Comparison of ENCODE assay signal across 12 mouse cellular contexts in genomic region chr11:86737301-86738000, GRCm38 (mm10). TPM values are rescaled to one million over a fixed set of nuclear protein-coding genes. Genes with fewer than 3 reads are reported as not detected.
A peak's percentile ranks its signal among the peaks of the same experiment; 100 is the strongest.
DNase-seq lines count a peak whose midpoint lies in the region; ATAC-seq and TF ChIP-seq lines count a peak whose summit lies in the region.
"Had no signal": no experiment of that assay in that cellular context is flagged by ENCODE, and none has a peak within 500 bp of the region (broad histone marks: within the 10 kb centered on the region; RNA-seq: fewer than 3 reads in every experiment).

No protein-coding gene starts in this region.

- peaks cover 28% of the 10 kb centered on the region for H3K36me3 ChIP-seq in embryonic facial prominence, embryonic 14.5 days (ENCODE audit: control insufficient read depth, insufficient read depth, low read length)
- peaks cover 39% of the 10 kb centered on the region for H3K36me3 ChIP-seq in limb, embryonic 10.5 days
- peaks cover 33% of the 10 kb centered on the region for H3K36me3 ChIP-seq in midbrain, embryonic 10.5 days

- intact Hi-C loops in left cerebral cortex, adult 2 months (cut with DNase I) = no loop called here
- intact Hi-C loops in left cerebral cortex, postnatal 25 days (cut with DNase I) = no loop called here

- H3K4me3 ChIP-seq in left cerebral cortex, adult 2 months = no peak overlapping the region
- H3K4me3 ChIP-seq in embryonic facial prominence, embryonic 14.5 days (ENCODE audit: low read depth, low read length) = no peak overlapping the region
- H3K4me3 ChIP-seq in limb, embryonic 10.5 days = no peak overlapping the region
- H3K4me3 ChIP-seq in midbrain, embryonic 10.5 days = no peak overlapping the region
- H3K4me3 ChIP-seq: midbrain, embryonic 13.5 days had no signal

- no peaks in the 10 kb centered on the region for H3K9me3 ChIP-seq in embryonic facial prominence, embryonic 14.5 days (ENCODE audit: control insufficient read depth, low read length)
- H3K9me3 ChIP-seq in limb, embryonic 10.5 days (replicated peaks) = no peaks in the 10 kb centered on the region
- H3K9me3 ChIP-seq in midbrain, embryonic 10.5 days (replicated peaks) = no peaks in the 10 kb centered on the region
- H3K9me3 ChIP-seq: midbrain, embryonic 13.5 days had no signal

- 0 out of 2 replicates have a peak overlapping the region, but pooled peaks have one; percentile 24 for H3K27ac ChIP-seq in left cerebral cortex, adult 2 months
- H3K27ac ChIP-seq in embryonic facial prominence, embryonic 14.5 days (replicated peaks; ENCODE audit: low read depth, low read length) = no peak overlapping the region
- H3K27ac ChIP-seq in limb, embryonic 10.5 days = no peak overlapping the region
- H3K27ac ChIP-seq in midbrain, embryonic 10.5 days (replicated peaks) = no peak overlapping the region
- H3K27ac ChIP-seq: midbrain, embryonic 13.5 days had no signal

- ATAC-seq in embryonic facial prominence, embryonic 14.5 days (ENCODE audit: low read depth) = no peak
- ATAC-seq: forebrain, postnatal 0 days; midbrain, embryonic 13.5 days had no signal

- no peak for DNase-seq in left cerebral cortex, adult 2 months (ENCODE audit: extremely low spot score in 1 of 2, low spot score in 2 of 2)
- DNase-seq in left cerebral cortex, postnatal 25 days (ENCODE audit: low spot score in 2 of 2) = no peak
- peak; percentile 3 for DNase-seq in embryonic facial prominence, embryonic 14.5 days (ENCODE audit: low spot score)
- DNase-seq in kidney, postnatal 36 days = peak; percentile 42 to 67
- DNase-seq in spleen, postnatal 4 days (ENCODE audit: low spot score in 2 of 2) = peak; percentile 67 to 73
- DNase-seq in limb, embryonic 10.5 days (ENCODE audit: low spot score) = no peak
- no peak for DNase-seq in adipocyte (ENCODE audit: low spot score)
- DNase-seq in midbrain, embryonic 10.5 days (ENCODE audit: low spot score) = no peak
- DNase-seq: cerebellum, adult 8-10 months; forebrain, postnatal 0 days; heart, postnatal 36 days had no signal

- H3K4me2 ChIP-seq in embryonic facial prominence, embryonic 14.5 days (ENCODE audit: low read depth, low read length) = no peak overlapping the region
- H3K4me2 ChIP-seq: midbrain, embryonic 13.5 days had no signal

- 81% methylated on average over 8 of the region's 8 CpGs for WGBS in embryonic facial prominence, embryonic 14.5 days
- 76% methylated on average over 8 of the region's 8 CpGs for whole genome bisulfite sequencing in limb, embryonic 10.5 days
- 86% methylated on average over 8 of the region's 8 CpGs for WGBS in midbrain, embryonic 10.5 days

- H3K27me3 ChIP-seq in embryonic facial prominence, embryonic 14.5 days (replicated peaks; ENCODE audit: control insufficient read depth, insufficient read depth, low read length) = no peaks in the 10 kb centered on the region
- no peaks in the 10 kb centered on the region for H3K27me3 ChIP-seq in limb, embryonic 10.5 days (ENCODE audit: low read depth, poor library complexity, severe bottlenecking)
- H3K27me3 ChIP-seq in midbrain, embryonic 10.5 days (ENCODE audit: low read depth, poor library complexity, severe bottlenecking) = no peaks in the 10 kb centered on the region
- H3K27me3 ChIP-seq: midbrain, embryonic 13.5 days had no signal

- no peak overlapping the region for H3K9ac ChIP-seq in embryonic facial prominence, embryonic 14.5 days (ENCODE audit: low read depth, low read length)
- H3K9ac ChIP-seq: forebrain, postnatal 0 days; midbrain, embryonic 13.5 days had no signal

- no peak for TF ChIP-seq CTCF in left cerebral cortex, adult 2 months (IDR thresholded peaks at IDR 0.05)

- no peaks in the 10 kb centered on the region for H3K4me1 ChIP-seq in embryonic facial prominence, embryonic 14.5 days (ENCODE audit: control insufficient read depth, insufficient read depth, low read length)
- no peaks in the 10 kb centered on the region for H3K4me1 ChIP-seq in limb, embryonic 10.5 days
- H3K4me1 ChIP-seq in midbrain, embryonic 10.5 days = peaks cover 3% of the 10 kb centered on the region; the same call in 1 of the 2 replicates
- H3K4me1 ChIP-seq: midbrain, embryonic 13.5 days had no signal

RNA-seq across cellular contexts. Expression of gene Cltc, which starts 19.9 kb away (rescaled TPM):
- 100 to 1,000 TPM; 508 to 527 TPM for total RNA-seq in left cerebral cortex, adult 2 months (2021)
- 100 to 1,000 TPM; 525 to 539 TPM for total RNA-seq in left cerebral cortex, postnatal 25 days (2021)
- polyA plus RNA-seq in embryonic facial prominence, embryonic 14.5 days (2014; fragmentation: Nextera tagmentation; extraction: Ambion mirVana) = 167 and 175 TPM in 2 replicates
- polyA plus RNA-seq in limb, embryonic 10.5 days (2016; fragmentation: Nextera tagmentation; extraction: Ambion mirVana) = 107 and 127 TPM in 2 replicates
- 129 and 145 TPM in 2 replicates for polyA plus RNA-seq in midbrain, embryonic 10.5 days (2016; fragmentation: Nextera tagmentation; extraction: Ambion mirVana)

RNA-seq across cellular contexts. Expression of gene Ptrh2, which starts 53.7 kb away (rescaled TPM):
- total RNA-seq in left cerebral cortex, adult 2 months (2021) = 1 to 10 TPM; 7.2 to 7.9 TPM
- total RNA-seq in left cerebral cortex, postnatal 25 days (2021) = 1 to 10 TPM; 8.3 to 8.5 TPM
- 25.9 and 26.9 TPM in 2 replicates for polyA plus RNA-seq in embryonic facial prominence, embryonic 14.5 days (2014; fragmentation: Nextera tagmentation; extraction: Ambion mirVana)
- polyA plus RNA-seq in limb, embryonic 10.5 days (2016; fragmentation: Nextera tagmentation; extraction: Ambion mirVana) = 45.6 and 45.9 TPM in 2 replicates
- 40.8 and 42.9 TPM in 2 replicates for polyA plus RNA-seq in midbrain, embryonic 10.5 days (2016; fragmentation: Nextera tagmentation; extraction: Ambion mirVana)

RNA-seq across cellular contexts. Expression of gene Vmp1, which starts 53.8 kb away (rescaled TPM):
- total RNA-seq in left cerebral cortex, adult 2 months (2021) = 100 to 1,000 TPM; 144 to 167 TPM
- 100 to 1,000 TPM; 165 to 175 TPM for total RNA-seq in left cerebral cortex, postnatal 25 days (2021)
- polyA plus RNA-seq in embryonic facial prominence, embryonic 14.5 days (2014; fragmentation: Nextera tagmentation; extraction: Ambion mirVana) = 86.6 and 96.2 TPM in 2 replicates
- 88.6 and 97.9 TPM in 2 replicates for polyA plus RNA-seq in limb, embryonic 10.5 days (2016; fragmentation: Nextera tagmentation; extraction: Ambion mirVana)
- polyA plus RNA-seq in midbrain, embryonic 10.5 days (2016; fragmentation: Nextera tagmentation; extraction: Ambion mirVana) = 96.7 and 105 TPM in 2 replicates

Comparison
In these comparisons a context has a peak if more than half of its experiments do, and no peak if none do; other contexts are left out.
1. DNase-seq: peak in embryonic facial prominence, embryonic 14.5 days (single experiment), kidney, postnatal 36 days (2 of 2) and spleen, postnatal 4 days (2 of 2); none in left cerebral cortex, adult 2 months (0 of 2), left cerebral cortex, postnatal 25 days (0 of 2), limb, embryonic 10.5 days (single experiment), adipocyte (single experiment) and midbrain, embryonic 10.5 days (single experiment).